Mouse (Mus musculus) retina, embryonic 14.5 days (tissue): ENCODE data around the gene Golga4.

Experiments used
- DNase-seq: peaks from one replicate; pipeline ENCODE4 v3.0.0-alpha.2; 2015; ENCODE audit warnings: low spot score

The Golga4 gene

GRCm38 (mm10) chr9:118506020-118506403 is at the start of gene Golga4:
TSS of gene Golga4 (plus strand) at chr9:118506267.
- DNase-seq, result peak; percentile 89

GRCm38 (mm10) chr9:118456405-118456804 is 49.7 kb upstream of the Golga4 start:
- no peak for DNase-seq

DNA sequence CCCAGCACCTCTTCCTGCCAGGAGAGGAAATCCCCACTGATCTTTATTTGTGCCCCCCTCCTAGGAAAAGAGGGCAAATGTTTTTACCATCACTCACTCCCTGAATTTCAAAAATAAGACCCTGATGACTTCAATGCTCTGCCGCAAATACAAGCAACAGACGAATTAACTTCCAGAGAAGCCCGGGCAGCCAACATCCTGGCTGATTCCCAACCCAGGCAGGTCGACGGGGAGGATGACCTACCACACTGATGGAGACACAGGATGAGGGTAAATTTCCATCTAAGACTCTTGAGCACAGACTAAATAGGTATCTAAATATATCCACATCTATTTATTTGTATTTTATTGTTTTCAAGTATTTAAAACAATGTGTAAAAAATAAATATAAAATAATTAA is 48.0 kb upstream of the Golga4 start:
- no peak for DNase-seq

DNA sequence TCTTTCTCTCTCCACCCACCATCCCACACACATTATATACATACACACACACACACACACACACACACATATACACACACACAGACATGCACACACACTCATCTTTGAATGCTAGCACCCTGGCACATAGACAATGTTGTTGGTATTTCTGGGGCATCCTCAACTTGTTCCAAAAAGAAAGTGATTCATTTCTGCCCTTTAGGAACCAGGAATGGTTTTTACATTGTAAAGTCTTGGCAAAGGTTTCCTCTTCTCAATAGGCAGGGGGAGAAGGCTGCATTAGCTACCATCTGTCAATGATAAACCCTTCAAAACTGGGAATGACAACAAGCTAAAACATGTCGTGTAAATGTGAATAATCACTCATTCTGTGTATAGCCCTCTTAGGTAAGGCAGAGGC is 42.0 kb upstream of the Golga4 start:
- DNase-seq, result no peak

DNA sequence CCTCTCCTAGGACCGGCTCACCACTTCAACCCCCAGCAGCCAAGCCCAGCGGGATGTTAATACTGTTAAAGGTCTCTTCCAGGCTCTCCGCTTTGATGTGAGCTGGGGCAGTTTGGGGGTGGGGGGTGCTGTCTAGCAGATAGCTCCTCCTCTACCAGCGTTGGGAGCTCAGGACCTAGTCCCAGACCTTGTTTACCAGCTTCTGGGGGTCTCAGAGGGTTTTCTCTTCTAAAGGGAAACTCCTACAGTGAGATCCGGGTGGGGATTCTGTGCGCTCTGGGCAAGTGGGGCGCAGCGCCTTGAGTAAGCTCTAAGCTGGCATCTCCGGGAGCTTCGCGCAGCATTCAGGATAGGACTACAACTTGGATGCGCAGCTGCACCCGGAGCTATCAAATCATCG is 37.8 kb upstream of the Golga4 start:
- DNase-seq, result no peak

DNA sequence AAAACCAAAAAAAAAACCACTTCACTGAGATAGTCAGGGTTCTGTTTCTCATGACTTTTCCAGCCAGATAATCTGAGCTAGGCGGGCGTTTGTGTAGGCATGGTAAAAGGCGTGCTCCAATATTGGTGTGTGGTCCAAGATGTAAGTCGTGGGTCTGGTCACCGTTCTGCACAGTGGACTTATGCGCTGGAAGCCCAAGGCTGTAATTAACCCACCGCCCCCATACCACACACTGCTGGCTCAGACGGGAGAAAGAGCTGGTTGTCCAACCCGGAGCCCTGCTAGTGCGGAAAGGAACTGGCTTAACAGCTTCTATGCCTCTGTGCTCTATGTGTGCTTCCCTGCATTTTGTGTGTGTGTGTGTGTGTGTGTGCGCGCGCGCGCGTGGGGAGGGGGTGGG is 36.8 kb upstream of the Golga4 start:
- DNase-seq, result no peak

- DNase-seq, result no peak
These were observed 34.8 kb upstream of the Golga4 start for GRCm38 (mm10) chr9:118471296-118471695.

DNA sequence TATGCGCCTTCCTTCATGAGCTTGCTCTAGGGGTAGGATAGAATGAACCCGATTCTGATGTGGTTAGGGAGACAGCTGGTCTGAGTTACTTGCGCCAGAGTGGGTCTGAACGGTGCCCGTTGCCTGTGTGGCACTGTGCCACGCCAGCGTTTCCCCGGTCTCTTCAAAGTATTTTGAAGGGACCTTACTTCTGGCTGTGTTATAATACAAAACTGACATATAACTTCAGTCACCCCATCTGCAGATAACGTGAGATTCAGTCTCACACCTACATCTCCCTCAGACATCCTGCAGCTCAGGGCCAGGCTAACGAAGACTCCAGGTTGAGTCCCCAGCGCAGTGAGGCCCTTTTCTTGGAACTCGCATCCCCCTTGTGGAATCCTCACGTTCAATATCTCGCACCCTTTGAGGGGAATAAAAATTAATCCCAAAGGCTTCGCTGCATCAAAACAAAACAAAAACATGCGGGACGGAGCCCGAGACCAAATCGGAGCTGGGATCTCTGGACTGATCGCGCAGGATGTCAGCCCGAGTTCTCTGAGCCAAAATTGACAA is 29.8 kb upstream of the Golga4 start:
- DNase-seq, result peak; percentile 51

GRCm38 (mm10) chr9:118476766-118477271 is 29.2 kb upstream of the Golga4 start:
- DNase-seq, result peak; percentile 63

DNA sequence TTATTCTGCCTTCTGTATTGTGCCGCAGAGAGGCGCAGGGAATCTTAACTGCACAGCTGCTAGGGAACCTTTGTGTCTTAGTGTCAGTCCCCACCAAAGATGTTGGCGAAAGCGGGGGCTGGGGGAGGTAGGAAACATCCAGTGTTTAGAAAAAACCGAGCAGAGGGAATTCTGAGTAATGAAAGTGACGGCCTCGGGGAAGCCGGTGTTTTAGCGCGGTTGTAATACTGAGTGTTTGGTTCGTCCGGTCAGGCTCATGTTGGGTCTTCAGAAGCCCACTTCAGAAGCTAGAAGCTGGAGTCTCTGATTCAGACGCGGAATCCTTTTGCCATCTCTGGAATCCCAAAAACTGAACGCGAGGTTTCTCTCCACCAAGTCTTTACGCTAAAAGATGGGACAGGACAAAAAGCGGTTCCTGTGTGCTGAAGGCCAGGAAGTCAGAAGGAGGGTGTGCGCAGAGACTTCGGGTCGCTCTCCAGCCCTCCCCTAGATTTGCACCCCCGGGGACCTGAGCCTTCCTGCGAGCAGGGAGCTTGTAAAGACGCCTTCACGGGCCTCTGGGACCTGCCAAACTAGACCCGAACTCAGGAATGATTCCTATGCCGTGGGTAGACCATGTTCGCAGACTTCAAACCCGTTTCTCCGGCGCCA is 28.7 kb upstream of the Golga4 start:
- no peak for DNase-seq

DNA sequence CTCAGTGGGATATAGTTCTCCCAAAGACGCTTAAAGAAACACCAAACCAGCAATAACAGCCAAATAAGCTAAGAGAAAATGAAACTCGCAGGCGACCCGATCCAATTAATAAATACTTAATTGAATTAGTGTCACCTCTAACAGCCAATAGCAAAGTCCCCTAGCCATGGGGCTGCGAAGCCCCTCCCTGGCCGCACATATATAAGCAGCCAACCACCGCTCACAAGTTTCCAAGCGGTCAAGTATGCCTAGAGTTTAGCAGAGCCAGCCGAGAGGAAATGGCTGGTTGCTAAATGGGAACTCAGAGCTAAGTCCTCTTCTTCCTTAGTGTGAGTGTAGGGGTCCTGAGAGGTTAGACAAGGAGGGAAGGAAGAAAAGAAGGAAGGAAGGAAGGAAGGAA is 28.1 kb upstream of the Golga4 start, which contains the start of gene Eomes:
TSS of gene Eomes (plus strand) at position 252 of the 400 bp plus-strand sequence.
- peak; percentile 37 for DNase-seq

- peak; percentile 59 for DNase-seq
These were observed 27.6 kb upstream of the Golga4 start for GRCm38 (mm10) chr9:118478458-118478838.

- DNase-seq, result peak; percentile 61
These were observed 27.1 kb upstream of the Golga4 start for GRCm38 (mm10) chr9:118478839-118479507.

- DNase-seq, result no peak
These were observed 26.4 kb upstream of the Golga4 start for GRCm38 (mm10) chr9:118479508-118480291.

- no peak for DNase-seq
These were observed 25.8 kb upstream of the Golga4 start for GRCm38 (mm10) chr9:118480292-118480690.

DNA sequence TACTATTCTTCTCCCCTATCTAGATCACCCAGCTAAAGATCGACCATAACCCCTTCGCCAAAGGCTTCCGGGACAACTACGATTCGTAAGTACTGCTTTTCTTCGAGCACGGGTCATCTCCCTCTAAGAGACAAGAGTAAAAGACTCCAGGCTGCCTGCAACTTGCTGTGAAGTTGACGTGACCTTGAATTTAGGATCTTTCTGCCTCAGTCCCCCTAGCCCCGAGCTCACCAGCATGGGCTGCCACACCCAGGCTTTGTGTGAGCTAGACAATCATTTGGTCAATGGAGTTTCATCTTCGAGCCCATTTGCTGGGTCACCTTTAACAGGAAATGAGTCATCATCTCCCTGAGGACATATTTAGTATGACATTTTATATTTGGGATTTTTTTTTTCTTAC is 23.9 kb upstream of the Golga4 start:
- no peak for DNase-seq

- DNase-seq, result no peak
These were observed 19.5 kb upstream of the Golga4 start for GRCm38 (mm10) chr9:118486361-118487095.

DNA sequence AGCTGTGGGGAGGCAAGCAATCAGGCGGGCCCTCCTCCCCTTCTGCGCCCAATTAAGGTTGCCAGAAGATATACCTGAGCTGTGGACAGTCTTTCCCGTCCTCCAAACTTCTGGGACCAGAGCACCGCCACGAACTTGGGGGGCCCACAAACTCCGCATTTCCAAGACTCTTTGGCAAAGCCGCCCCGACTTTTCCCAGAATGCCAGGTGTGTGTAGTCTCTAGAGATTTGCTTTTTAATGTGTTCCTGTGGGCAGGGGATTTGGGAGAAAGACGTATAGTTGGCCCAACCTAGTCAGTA is 19.0 kb upstream of the Golga4 start:
- no peak for DNase-seq

GRCm38 (mm10) chr9:118487636-118488035 is 18.4 kb upstream of the Golga4 start:
- DNase-seq, result no peak

DNA sequence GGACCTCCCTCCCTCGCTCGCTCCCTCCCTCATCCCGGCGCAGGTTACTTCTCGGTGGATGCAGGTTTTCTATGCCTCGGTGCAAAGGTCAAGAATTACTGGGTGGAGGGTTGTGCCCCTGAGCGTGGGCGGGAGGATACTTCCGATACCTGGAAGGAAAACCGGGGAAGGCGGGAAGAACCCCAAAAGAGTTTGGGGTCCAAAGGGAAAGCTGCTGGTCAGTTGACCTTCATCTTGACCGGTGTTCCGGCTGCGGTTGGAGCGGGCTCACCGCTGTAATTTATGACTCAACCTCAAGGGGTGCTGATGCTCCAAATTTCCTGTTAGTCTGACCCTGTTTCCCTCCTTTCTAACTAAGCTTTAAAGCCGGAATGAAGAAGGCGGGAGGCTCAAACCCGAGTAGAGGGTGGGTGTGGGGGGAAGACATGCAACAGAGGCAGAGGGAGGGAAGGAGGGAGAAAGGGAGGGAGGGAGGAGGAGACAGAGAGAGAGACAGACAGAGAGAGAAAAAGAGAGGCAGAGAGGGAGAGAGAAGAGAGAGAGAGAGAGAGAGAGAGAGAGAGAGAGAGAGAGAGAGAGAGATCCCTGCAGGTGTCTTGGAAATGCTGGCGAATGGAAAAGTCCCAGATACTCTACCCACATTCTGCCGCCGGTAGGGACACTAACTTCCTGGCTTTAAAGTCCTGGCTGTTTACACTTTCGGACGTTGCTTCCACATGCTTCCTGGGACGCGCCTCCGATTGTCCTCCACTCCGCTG is 17.8 kb upstream of the Golga4 start:
- peak; percentile 85 for DNase-seq

- no peak for DNase-seq
These were observed 17.0 kb upstream of the Golga4 start for GRCm38 (mm10) chr9:118488896-118489578.
